Mouse (Mus musculus) heart, embryonic 10.5 days (tissue): ENCODE data around the gene St6gal2. TPM values are rescaled to one million over a fixed set of nuclear protein-coding genes. Genes with fewer than 3 reads are reported as not detected.

ENCODE experiments used
- DNase-seq: peaks from one replicate; pipeline ENCODE4 v3.0.0-alpha.2; 2017; ENCODE audit warnings: low spot score
- H3K27ac ChIP-seq: fragments of 300-500 bp; sonication (generic); 2 replicates; pipeline ENCODE4 v1.5.1; 2016; ENCODE audit warnings: mild to moderate bottlenecking
- H3K27me3 ChIP-seq: fragments of 300-500 bp; sonication (generic); 2 replicates; pipeline ENCODE4 v1.6.1; 2016; ENCODE audit warnings: mild to moderate bottlenecking; ENCODE audit not compliant: poor library complexity, insufficient read depth, severe bottlenecking
- H3K36me3 ChIP-seq: fragments of 300-500 bp; sonication (generic); 2 replicates; pipeline ENCODE4 v1.6.1; 2016; ENCODE audit warnings: mild to moderate bottlenecking, moderate library complexity
- H3K4me1 ChIP-seq: fragments of 300-500 bp; sonication (generic); 2 replicates; pipeline ENCODE4 v1.6.1; 2016; ENCODE audit warnings: mild to moderate bottlenecking
- H3K4me3 ChIP-seq: fragments of 300-500 bp; sonication (generic); 2 replicates; pipeline ENCODE4 v1.5.1; 2016; ENCODE audit warnings: mild to moderate bottlenecking, moderate library complexity
- H3K9me3 ChIP-seq: fragments of 300-500 bp; sonication (generic); 2 replicates; pipeline ENCODE4 v1.6.1; 2016; ENCODE audit warnings: mild to moderate bottlenecking, moderate library complexity
- WGBS: fragments of 180-500 bp; shearing (Covaris S2); methylation state at CpG from one replicate; pipeline ENCODE4 v1.1.7; 2016; 5-methylcytosine and 5-hydroxymethylcytosine counted together
- polyA plus RNA-seq: library from polyadenylated mRNA; unstranded; fragments of >200 nt; fragmentation: Nextera tagmentation; extraction: Ambion mirVana; gene quantifications from 2 replicates; pipeline ENCODE4 v1.2.1, GENCODE M21; 2016

St6gal2 gene
- polyA plus RNA-seq, result 0.52 and 2.7 TPM in 2 replicates

- Histone ChIP-seq H3K4me3 (peak within 1 kb of the TSS; percentile 67), H3K4me1 (peaks cover 7% of the 10 kb centered on the region), H3K36me3 (no peaks in the 10 kb centered on the region), H3K27ac (peak within 1 kb of the TSS; percentile 81), H3K9me3 (no peaks in the 10 kb centered on the region), H3K27me3 (peaks cover 44% of the 10 kb centered on the region)
- peak; percentile 77 for DNase-seq
- under 1% methylated on average over 82 of the region's 84 CpGs for WGBS
Observed at GRCm38 (mm10) chr17:55445250-55446184, at the start of gene St6gal2. Gene St6gal2 (plus strand): TSS chr17:55445382.

- Histone ChIP-seq H3K9me3 (no peaks in the 10 kb centered on the region), H3K27ac (no peak overlapping the region), H3K36me3 (no peaks in the 10 kb centered on the region), H3K4me1 (no peaks in the 10 kb centered on the region), H3K27me3 (no peaks in the 10 kb centered on the region), H3K4me3 (no peak overlapping the region)
- DNase-seq, result no peak
- 80% methylated on average over 2 of the region's 2 CpGs for WGBS
Observed at GRCm38 (mm10) chr17:55406043-55406442, 39.1 kb upstream of the St6gal2 start.

DNA sequence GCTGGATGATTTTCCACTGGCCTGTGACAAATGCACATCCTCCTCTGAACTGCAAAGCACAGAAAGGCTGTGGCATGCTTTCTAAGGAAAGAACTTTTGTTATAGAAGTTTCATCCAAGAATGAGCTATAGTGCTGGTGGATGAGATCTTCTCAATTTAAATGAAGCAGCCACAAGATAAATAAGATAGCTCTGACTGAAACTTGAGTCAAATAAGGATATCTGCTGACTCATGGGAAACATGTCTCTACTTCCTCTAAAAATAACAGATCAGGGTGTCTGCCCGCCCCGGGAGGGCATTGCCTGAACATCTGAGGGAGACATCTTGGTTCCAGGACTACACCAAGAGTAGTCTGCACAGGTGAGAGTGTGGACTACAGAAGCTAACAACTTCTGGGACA lies 28.7 kb upstream of the St6gal2 start:
- no peak for DNase-seq
- Histone ChIP-seq H3K4me3 (no peak overlapping the region), H3K27me3 (no peaks in the 10 kb centered on the region), H3K27ac (no peak overlapping the region), H3K9me3 (no peaks in the 10 kb centered on the region), H3K4me1 (no peaks in the 10 kb centered on the region), H3K36me3 (no peaks in the 10 kb centered on the region)
- 79% methylated on average over 2 of the region's 2 CpGs for WGBS

- H3K27me3 ChIP-seq, result peaks cover 44% of the 10 kb centered on the region
- 4% methylated on average over 6 of the region's 6 CpGs for WGBS
- DNase-seq, result no peak
- peak overlapping the region; percentile 67 for H3K4me3 ChIP-seq
- peak overlapping the region; percentile 81 for H3K27ac ChIP-seq
- H3K4me1 ChIP-seq, result peaks cover 7% of the 10 kb centered on the region
- no peaks in the 10 kb centered on the region for H3K9me3 ChIP-seq
- no peaks in the 10 kb centered on the region for H3K36me3 ChIP-seq
Observed at GRCm38 (mm10) chr17:55446185-55446527, 974 bp downstream of the St6gal2 start.

DNA sequence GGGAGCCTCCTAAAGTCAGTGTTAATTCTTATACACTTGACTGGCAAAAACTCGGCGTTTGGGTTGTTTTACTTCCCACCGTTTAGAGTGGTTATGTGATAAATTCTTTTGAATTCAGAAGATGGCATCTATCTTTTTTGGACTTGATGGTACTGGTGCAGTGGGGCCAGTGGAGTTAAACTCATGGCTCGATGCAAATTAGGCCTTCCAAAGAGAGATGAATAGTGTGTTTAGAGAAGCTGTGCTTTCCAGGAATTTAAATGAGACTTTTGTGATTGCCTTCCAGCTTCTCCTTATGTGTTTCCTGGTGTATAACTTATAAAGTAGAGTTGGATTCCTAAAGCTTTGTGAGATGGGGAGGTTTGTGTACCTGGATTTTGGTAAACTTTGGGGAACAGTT lies 1.5 kb downstream of the St6gal2 start:
- 49% methylated on average over 4 of the region's 4 CpGs for WGBS
- H3K4me1 ChIP-seq, result peaks cover 7% of the 10 kb centered on the region
- peaks cover 44% of the 10 kb centered on the region for H3K27me3 ChIP-seq
- H3K4me3 ChIP-seq, result no peak overlapping the region
- H3K36me3 ChIP-seq, result no peaks in the 10 kb centered on the region
- no peaks in the 10 kb centered on the region for H3K9me3 ChIP-seq
- H3K27ac ChIP-seq, result no peak overlapping the region
- DNase-seq, result no peak

- no peak for DNase-seq
- WGBS, result 59% methylated on average over 2 of the region's 2 CpGs
- Histone ChIP-seq H3K9me3 (no peaks in the 10 kb centered on the region), H3K27me3 (peaks cover 24% of the 10 kb centered on the region), H3K36me3 (no peaks in the 10 kb centered on the region), H3K4me3 (no peak overlapping the region), H3K27ac (no peak overlapping the region), H3K4me1 (no peaks in the 10 kb centered on the region; the same call in 1 of the 2 replicates)
Observed at GRCm38 (mm10) chr17:55450943-55451342, 5.8 kb downstream of the St6gal2 start.

DNA sequence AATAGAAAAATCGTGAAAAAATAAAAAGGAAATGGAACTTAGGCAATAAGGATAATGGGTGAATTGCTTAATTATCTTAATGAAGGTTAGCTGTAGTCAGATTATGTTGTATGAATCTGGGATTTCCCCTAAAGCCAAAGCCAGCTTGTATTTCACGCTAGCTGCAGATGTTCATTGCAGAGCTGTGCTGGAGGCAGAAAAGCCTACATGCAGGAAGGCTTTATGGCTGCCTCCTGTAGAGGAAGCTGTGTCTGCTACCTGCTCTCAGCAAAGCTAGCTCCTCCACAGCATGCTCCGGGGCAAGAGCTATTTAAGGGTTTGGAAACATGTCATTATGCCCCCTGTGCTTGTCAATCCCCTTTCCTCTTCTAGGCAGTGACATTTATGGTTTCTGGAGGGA lies 9.3 kb downstream of the St6gal2 start:
- 64% methylated on average over 3 of the region's 3 CpGs for WGBS

DNA sequence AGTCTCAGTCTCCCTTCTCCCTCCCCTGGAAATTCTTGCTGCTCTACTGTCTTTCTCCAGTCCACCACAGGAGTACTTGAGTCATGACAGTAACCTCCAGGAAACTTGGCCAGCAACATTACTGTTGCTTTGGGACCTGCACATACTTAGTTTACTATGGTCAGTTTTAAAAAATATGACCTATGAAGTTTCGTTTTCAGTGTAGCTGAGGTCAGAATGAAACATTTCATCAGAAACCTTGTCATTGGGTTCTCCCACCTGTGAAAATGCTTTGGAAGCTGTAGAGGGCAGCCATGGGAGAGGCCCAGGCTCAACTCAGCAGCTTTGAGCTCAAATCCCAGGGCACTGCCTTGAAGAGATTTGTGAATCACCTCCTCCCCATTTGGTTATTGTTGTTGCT lies 15.0 kb downstream of the St6gal2 start:
- WGBS, result 79% methylated on average over 1 of the region's 1 CpGs

More for the DNA sequence above, 9.3 kb downstream of the St6gal2 start:
- no peaks in the 10 kb centered on the region for H3K36me3 ChIP-seq
- H3K27ac ChIP-seq, result no peak overlapping the region
- H3K27me3 ChIP-seq, result no peaks in the 10 kb centered on the region
- no peaks in the 10 kb centered on the region for H3K9me3 ChIP-seq
- H3K4me1 ChIP-seq, result no peaks in the 10 kb centered on the region
- H3K4me3 ChIP-seq, result no peak overlapping the region
- no peak for DNase-seq

DNA sequence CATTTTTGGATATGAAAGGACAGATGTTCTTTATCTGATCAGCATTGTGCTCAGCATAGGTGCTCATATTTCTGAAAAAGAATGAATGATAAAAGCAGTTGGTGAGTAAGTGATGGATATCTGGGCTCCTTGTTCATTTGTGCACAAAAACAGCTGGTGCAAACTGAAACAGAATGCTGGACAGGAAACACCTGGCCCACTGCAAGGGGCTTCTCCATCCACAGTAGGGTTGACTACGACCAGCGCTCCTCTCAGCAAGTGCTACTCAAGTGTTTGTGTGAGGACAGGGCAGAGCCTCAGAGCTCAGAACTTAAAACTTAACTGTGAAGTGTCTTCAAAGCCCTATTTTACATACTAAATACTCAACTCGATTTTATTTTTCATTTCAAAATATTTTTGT lies 22.4 kb downstream of the St6gal2 start:
- H3K36me3 ChIP-seq, result no peaks in the 10 kb centered on the region
- H3K9me3 ChIP-seq, result no peaks in the 10 kb centered on the region
- no peaks in the 10 kb centered on the region for H3K4me1 ChIP-seq
- no peak overlapping the region for H3K27ac ChIP-seq
- H3K27me3 ChIP-seq, result no peaks in the 10 kb centered on the region
- H3K4me3 ChIP-seq, result no peak overlapping the region
- 73% methylated on average over 3 of the region's 3 CpGs for WGBS
- no peak for DNase-seq

More for the DNA sequence above, 15.0 kb downstream of the St6gal2 start:
- DNase-seq, result no peak
- Histone ChIP-seq H3K4me3 (no peak overlapping the region), H3K9me3 (no peaks in the 10 kb centered on the region), H3K4me1 (no peaks in the 10 kb centered on the region), H3K27me3 (no peaks in the 10 kb centered on the region), H3K36me3 (no peaks in the 10 kb centered on the region), H3K27ac (no peak overlapping the region)

DNA sequence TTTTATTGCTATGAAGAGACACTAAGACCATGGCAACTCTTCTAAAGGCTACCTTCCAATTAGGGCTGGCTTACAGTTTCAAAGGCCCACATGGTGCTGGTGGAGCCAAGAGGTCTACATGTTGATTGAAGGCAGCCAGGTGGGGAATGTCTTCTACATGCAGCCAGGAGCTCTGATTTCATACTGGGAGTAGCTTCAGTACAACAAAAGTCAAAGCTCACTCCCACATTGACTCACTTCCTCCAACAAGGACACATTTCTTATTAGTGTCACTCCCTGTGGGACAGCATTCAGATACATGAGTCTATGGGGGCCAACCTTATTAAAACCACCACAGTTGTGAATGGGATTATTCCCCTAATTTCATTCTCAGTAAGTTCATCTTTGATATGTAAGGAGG lies 23.8 kb downstream of the St6gal2 start:
- no peaks in the 10 kb centered on the region for H3K4me1 ChIP-seq
- H3K4me3 ChIP-seq, result no peak overlapping the region
- no peaks in the 10 kb centered on the region for H3K27me3 ChIP-seq
- DNase-seq, result no peak
- H3K9me3 ChIP-seq, result no peaks in the 10 kb centered on the region
- no peak overlapping the region for H3K27ac ChIP-seq
- H3K36me3 ChIP-seq, result no peaks in the 10 kb centered on the region

- WGBS, result 75% methylated on average over 4 of the region's 4 CpGs
- Histone ChIP-seq H3K4me3 (no peak overlapping the region), H3K27me3 (no peaks in the 10 kb centered on the region), H3K27ac (no peak overlapping the region), H3K4me1 (no peaks in the 10 kb centered on the region), H3K36me3 (no peaks in the 10 kb centered on the region), H3K9me3 (0 out of 2 replicates have a peak, but pooled peaks cover 2% of the 10 kb centered on the region)
- DNase-seq, result no peak
Observed at GRCm38 (mm10) chr17:55475974-55476373, 30.8 kb downstream of the St6gal2 start.

DNA sequence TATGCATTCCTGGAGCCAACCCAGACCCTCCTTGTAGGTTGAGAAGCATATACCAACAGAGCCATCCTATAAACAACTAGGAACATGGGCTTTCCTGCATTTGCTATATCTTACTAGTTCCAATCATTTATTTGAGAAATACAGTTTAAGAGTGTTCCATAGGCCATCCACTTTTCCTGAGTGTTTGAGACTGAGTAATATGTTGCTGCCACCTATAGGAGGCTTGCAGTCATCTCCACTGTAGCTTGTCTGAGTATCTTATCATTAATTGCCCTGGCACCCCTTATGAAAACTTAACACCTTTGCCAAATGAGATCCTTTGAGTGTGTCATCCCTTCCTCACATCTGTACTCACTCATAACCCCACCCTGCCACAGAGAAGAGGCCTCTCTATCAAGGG lies 32.2 kb downstream of the St6gal2 start:
- Histone ChIP-seq H3K27ac (no peak overlapping the region), H3K4me3 (no peak overlapping the region), H3K4me1 (no peaks in the 10 kb centered on the region), H3K9me3 (0 out of 2 replicates have a peak, but pooled peaks cover 2% of the 10 kb centered on the region), H3K36me3 (no peaks in the 10 kb centered on the region), H3K27me3 (no peaks in the 10 kb centered on the region)
- DNase-seq, result no peak

DNA sequence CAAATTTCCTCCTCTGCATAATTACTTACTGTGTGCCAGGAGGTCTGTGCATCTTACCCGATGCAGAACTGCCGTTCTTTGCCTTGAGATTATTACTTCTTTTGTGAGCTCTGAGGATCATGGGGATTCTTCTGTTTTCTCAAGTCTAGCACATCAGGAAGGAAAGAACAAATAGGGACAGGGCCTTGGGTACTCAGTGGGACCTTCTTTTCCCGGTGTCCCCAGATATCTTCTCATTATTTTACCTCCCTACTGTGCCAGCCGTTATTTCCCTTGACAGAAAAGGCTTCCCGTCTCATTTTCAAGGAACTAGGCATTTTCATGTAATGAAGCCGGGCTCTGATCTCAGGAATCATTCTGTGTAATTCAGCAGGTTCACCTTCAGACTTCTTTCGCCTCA lies 34.2 kb downstream of the St6gal2 start:
- H3K4me3 ChIP-seq, result no peak overlapping the region
- H3K36me3 ChIP-seq, result no peaks in the 10 kb centered on the region
- H3K27me3 ChIP-seq, result no peaks in the 10 kb centered on the region
- H3K27ac ChIP-seq, result no peak overlapping the region
- 74% methylated on average over 7 of the region's 7 CpGs for WGBS
- DNase-seq, result no peak
- no peaks in the 10 kb centered on the region for H3K4me1 ChIP-seq
- 0 out of 2 replicates have a peak, but pooled peaks cover 2% of the 10 kb centered on the region for H3K9me3 ChIP-seq
